Mouse (Mus musculus): Measurements from ENCODE around the gene Tipin.
"Not testable (repeated sequence)": the region's sequence is repeated elsewhere in the genome, so short reads cannot be mapped to it uniquely, and the experiment has no call there.

DNA sequence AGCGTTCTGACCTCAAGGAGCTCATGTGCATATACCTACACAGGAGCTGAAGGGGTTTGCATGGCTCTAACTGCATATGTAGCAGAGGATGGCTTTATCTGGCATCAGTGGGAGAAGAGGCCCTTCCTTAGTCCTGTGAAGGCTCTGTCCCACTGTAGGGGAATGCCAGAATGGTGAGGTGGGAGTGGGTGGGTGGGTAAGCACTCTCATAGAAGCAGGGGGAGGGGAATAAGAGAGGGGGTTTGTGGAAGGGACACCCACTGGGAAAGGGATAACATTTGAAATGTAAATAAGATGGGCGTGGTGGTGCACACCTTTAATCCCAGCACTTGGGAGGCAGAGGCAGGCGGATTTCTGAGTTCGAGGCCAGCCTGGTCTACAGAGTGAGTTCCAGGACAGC lies 21.7 kb downstream of the Tipin start:
- TF ChIP-seq CTCF (IDR thresholded peaks at IDR 0.05; ENCODE audit: borderline replicate concordance, insufficient read depth, low read length); POLR2A (IDR thresholded peaks at IDR 0.05; ENCODE audit: low read depth, low read length): not testable (repeated sequence)
